Mouse (Mus musculus): ENCODE measurements around the gene Cebpa. TPM values are rescaled to one million over a fixed set of nuclear protein-coding genes. Genes with fewer than 3 reads are reported as not detected.

Cebpa gene
- polyA plus RNA-seq, 1 experiment from 2014 or later = 5.3 TPM

DNA sequence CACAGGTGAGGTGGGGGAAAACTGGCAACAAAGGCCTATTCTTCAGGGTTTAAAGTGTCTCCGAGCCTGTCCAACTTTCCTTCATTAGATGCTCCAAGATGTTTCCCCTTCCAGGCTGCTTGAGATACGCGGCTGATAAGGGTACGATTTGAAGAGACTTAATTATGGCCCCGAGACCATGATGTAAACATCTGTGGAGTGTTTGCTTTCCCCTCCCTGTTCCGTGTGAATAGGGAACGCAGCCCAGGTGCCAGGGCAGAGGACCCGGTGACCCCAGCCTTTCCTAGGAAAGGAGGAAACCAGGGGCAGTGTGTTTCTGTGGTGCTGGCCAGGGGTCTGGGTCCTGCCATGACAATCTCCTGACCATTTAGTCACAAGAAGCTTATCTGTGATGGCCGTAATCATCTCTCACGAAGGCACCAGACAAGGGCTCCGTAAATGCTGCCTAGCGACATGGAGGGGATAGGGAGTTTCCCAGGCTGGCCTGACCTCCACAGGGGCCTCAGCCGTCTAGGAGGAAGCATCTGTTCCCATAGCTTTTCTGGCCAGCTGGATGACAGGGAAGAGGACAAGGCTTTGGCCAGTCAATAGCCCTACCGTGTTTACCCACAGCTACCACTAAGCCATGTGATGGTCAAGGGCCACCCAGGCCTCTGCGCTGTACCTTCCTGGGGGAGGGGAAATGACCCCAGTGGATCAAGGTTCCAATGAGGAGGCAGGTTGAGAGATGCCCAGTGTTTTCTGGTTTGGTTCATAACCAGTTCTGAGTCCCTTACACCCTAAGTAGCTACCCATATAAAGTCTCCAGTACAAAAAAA lies 30.7 kb downstream of the Cebpa start:
- Histone ChIP-seq H3K27me3 (no peaks in the 10 kb centered on the region), H3K27ac (no peak overlapping the region), H3K36me3 (no peaks in the 10 kb centered on the region), H3K4me3 (no peak overlapping the region), H3K4me1 (peaks cover 23% of the 10 kb centered on the region), H3K9me3 (no peaks in the 10 kb centered on the region), H3K4me2 (no peak overlapping the region), H3K9ac (no peak overlapping the region)
- ATAC-seq (ENCODE audit: insufficient number of reproducible peaks, insufficient read depth, low FRiP score, low TSS enrichment, low read depth) = no peak
- WGBS = 48% methylated on average over 15 of the region's 15 CpGs

DNA sequence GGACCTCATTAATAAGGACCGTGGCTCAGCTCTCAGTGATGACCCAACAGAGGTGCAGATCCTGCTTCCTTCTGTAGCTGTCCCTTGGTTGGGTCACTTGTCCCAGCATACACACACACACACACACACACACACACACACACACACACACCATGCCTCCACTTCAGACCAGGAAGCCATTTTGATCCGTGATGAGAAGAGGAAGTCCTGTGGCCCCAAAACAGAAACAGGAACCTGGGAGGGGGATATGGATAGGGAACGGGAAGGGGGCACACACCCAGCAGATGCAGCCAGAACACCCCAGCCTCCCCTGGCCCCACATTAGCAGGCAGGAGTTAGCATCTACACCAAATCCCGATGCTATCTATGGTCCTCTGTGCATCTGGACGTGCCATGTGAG lies 31.8 kb downstream of the Cebpa start:
- no peak overlapping the region for H3K9ac ChIP-seq
- no peaks in the 10 kb centered on the region for H3K36me3 ChIP-seq
- no peak for ATAC-seq (ENCODE audit: insufficient number of reproducible peaks, insufficient read depth, low FRiP score, low TSS enrichment, low read depth)
- H3K27ac ChIP-seq = no peak overlapping the region
- H3K4me1 ChIP-seq = peaks cover 18% of the 10 kb centered on the region
- no peaks in the 10 kb centered on the region for H3K9me3 ChIP-seq
- WGBS = 81% methylated on average over 5 of the region's 5 CpGs
- H3K4me3 ChIP-seq = no peak overlapping the region
- 0 out of 2 replicates have a peak, but pooled peaks cover 2% of the 10 kb centered on the region for H3K27me3 ChIP-seq
- H3K4me2 ChIP-seq = no peak overlapping the region

DNA sequence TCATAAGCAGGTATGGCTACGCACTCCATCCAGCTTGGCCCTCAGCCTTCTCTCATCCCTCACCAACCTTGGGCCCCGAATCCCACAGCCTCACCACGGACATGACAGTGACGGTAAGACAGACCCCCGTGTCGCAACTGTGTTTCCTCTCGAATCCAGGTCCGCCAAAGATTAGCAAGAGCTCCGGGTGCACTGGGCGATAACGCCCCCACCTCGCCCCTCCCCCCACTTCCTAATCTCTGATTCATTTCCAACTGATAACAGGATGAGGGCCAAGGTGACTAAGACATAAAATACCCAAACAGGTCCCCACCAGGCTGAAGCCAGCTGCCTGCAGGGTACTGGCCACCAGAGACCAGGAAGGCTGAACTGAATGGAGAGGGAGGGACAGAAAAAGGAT lies 35.4 kb downstream of the Cebpa start:
- H3K4me1 ChIP-seq = peaks cover 13% of the 10 kb centered on the region
- H3K4me3 ChIP-seq = no peak overlapping the region
- H3K9ac ChIP-seq = no peak overlapping the region
- H3K4me2 ChIP-seq = no peak overlapping the region
- 83% methylated on average over 12 of the region's 12 CpGs for WGBS
- ATAC-seq (ENCODE audit: insufficient number of reproducible peaks, insufficient read depth, low FRiP score, low TSS enrichment, low read depth) = no peak
- H3K27ac ChIP-seq = no peak overlapping the region
- H3K36me3 ChIP-seq = no peaks in the 10 kb centered on the region
- no peaks in the 10 kb centered on the region; the same call in 1 of the 2 replicates for H3K9me3 ChIP-seq
- 0 out of 2 replicates have a peak, but pooled peaks cover 3% of the 10 kb centered on the region for H3K27me3 ChIP-seq

DNA sequence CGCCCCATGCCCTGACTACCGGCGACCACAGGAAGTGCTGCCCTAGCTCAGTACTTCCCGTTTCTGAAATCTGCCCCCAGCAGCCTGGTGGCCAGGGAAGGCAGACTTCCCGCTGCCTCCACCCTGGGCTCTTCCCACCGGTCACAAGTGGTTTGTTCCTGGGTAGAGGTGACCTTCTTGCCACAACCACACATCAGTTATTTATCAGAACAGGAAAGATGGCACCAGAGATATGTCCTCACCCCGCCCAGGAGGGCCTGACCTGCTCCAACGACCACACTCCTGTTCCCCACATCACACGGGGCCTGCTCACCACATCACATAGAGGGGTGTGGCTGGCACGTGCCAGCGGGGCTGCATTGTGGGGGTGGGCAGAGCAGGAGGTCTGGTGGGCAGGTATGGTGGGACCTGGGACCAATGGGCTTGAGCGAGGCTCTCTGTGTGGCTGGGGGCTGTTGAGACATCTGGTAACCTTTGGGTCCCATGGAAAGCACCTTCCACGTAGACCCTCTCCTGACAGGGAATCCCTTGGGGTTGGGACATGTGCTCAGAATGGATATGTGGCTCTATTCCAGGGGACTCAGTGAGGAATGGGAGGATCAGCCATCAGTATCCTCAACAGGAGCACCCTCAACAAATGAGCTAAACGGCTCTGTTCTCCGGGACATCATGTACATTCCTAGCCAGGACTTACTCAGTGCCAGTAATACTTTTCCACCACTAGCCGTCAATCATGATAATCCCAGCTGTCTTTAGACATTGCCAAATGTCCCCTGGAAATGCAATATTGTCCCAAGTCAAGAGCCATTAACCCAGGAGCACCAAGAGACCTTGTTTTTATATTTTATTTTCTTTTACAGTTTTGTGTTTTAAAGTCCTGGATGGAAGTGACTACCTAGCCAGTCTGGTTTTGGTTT lies 37.7 kb downstream of the Cebpa start:
- H3K4me1 ChIP-seq = peaks cover 10% of the 10 kb centered on the region
- no peak for ATAC-seq (ENCODE audit: insufficient number of reproducible peaks, insufficient read depth, low FRiP score, low TSS enrichment, low read depth)
- no peak overlapping the region for H3K4me2 ChIP-seq
- 70% methylated on average over 16 of the region's 16 CpGs for WGBS
- H3K9ac ChIP-seq = no peak overlapping the region
- 0 out of 2 replicates have a peak, but pooled peaks cover 3% of the 10 kb centered on the region for H3K27me3 ChIP-seq
- no peaks in the 10 kb centered on the region; the same call in 1 of the 2 replicates for H3K9me3 ChIP-seq
- no peak overlapping the region for H3K27ac ChIP-seq
- no peak overlapping the region for H3K4me3 ChIP-seq
- no peaks in the 10 kb centered on the region for H3K36me3 ChIP-seq

DNA sequence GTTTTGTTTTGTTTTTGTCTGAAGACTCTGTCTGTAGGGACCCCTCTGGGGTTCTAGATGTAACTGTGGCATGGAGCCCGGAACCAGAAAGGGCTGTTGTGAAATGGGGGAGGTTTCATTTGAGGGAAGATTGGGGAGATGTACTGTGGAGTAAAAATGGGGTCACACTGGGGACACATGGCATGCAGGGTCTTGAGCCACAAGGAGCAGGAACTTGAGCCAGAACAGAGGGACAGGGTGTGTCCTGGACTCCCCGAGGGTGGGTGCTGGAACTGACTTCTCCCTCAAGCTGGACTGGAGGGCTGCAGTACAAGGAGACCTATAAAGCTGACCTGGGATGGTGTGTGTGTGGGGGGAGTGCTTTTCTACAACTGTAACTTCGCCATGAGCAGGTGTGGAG lies 38.4 kb downstream of the Cebpa start:
- no peak for ATAC-seq (ENCODE audit: insufficient number of reproducible peaks, insufficient read depth, low FRiP score, low TSS enrichment, low read depth)
- Histone ChIP-seq H3K27ac (no peak overlapping the region), H3K36me3 (no peaks in the 10 kb centered on the region), H3K4me1 (0 out of 2 replicates have a peak, but pooled peaks cover 3% of the 10 kb centered on the region), H3K9me3 (no peaks in the 10 kb centered on the region; the same call in 1 of the 2 replicates), H3K27me3 (0 out of 2 replicates have a peak, but pooled peaks cover 3% of the 10 kb centered on the region), H3K4me3 (no peak overlapping the region), H3K4me2 (no peak overlapping the region), H3K9ac (no peak overlapping the region)
- WGBS = 72% methylated on average over 3 of the region's 3 CpGs

DNA sequence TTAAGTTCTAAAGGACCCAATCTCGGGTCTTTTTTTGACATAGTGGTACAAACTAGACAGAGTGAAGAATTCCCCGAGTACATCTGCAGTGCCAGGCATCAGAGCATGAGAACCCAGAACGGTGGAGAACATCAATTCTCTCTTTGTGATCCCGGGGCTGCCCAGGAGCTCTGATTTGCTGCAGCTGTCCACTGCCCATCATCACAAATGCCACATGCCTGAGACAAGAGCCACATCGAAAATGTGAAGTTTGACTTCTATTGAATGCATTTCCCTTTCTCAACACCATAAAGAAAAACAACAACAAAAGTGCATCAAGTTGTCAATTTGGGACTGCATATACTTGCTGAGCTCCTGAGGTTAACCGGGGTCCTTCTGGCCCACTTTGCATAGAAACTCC lies 43.4 kb downstream of the Cebpa start:
- ATAC-seq (ENCODE audit: insufficient number of reproducible peaks, insufficient read depth, low FRiP score, low TSS enrichment, low read depth) = no peak
- no peak overlapping the region for H3K9ac ChIP-seq
- H3K9me3 ChIP-seq = no peaks in the 10 kb centered on the region; the same call in 1 of the 2 replicates
- no peaks in the 10 kb centered on the region for H3K36me3 ChIP-seq
- WGBS = 83% methylated on average over 6 of the region's 6 CpGs
- no peak overlapping the region for H3K4me3 ChIP-seq
- H3K4me2 ChIP-seq = no peak overlapping the region
- 0 out of 2 replicates have a peak, but pooled peaks cover 5% of the 10 kb centered on the region for H3K4me1 ChIP-seq
- no peak overlapping the region for H3K27ac ChIP-seq
- H3K27me3 ChIP-seq = no peaks in the 10 kb centered on the region

DNA sequence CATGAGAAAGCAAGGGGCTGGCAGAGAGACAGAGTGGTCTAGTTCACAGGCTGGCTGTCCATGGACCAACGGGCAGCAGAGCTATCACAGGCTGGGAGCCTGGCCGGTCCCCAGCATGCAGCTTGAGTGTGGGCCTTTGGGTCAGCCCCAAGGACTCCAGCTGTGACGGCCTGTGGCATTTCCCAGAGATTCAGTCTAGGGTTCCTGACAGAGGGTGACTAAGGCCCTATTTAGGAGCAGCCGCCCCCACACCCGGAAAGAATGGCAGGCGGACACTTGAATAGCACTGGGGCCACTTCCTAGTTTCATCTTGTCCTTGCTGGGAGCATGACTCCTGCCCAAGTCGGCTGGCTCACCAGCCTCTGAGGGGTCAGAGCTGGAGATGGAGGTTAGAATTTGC lies 44.5 kb downstream of the Cebpa start:
- H3K9ac ChIP-seq = no peak overlapping the region
- no peak overlapping the region for H3K4me2 ChIP-seq
- no peak for ATAC-seq (ENCODE audit: insufficient number of reproducible peaks, insufficient read depth, low FRiP score, low TSS enrichment, low read depth)
- no peak overlapping the region for H3K4me3 ChIP-seq
- H3K36me3 ChIP-seq = no peaks in the 10 kb centered on the region
- no peaks in the 10 kb centered on the region; the same call in 1 of the 2 replicates for H3K9me3 ChIP-seq
- H3K4me1 ChIP-seq = 0 out of 2 replicates have a peak, but pooled peaks cover 5% of the 10 kb centered on the region
- H3K27me3 ChIP-seq = no peaks in the 10 kb centered on the region
- WGBS = 75% methylated on average over 7 of the region's 7 CpGs
- no peak overlapping the region for H3K27ac ChIP-seq

DNA sequence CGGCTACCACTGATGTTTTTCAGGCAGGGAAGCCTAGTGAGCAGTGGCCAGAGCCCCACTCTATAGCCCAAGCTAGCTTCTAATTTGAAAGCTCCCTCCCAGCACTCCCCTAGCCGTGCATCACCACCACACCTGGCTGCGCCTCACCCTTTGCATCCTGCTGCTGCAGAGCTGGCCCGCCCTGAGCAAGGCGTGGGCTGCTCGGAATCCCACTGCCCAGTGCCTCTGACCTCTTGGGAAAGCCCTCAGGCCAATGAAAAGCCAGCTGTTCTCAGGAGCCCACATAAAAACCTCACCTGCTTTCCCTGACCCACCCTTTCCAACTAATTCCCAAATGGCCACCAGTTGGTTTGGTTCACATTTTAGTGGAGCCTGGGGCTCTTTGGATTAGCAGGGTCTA lies 45.0 kb downstream of the Cebpa start:
- ATAC-seq (ENCODE audit: insufficient number of reproducible peaks, insufficient read depth, low FRiP score, low TSS enrichment, low read depth) = no peak
- 0 out of 2 replicates have a peak, but pooled peaks cover 5% of the 10 kb centered on the region for H3K4me1 ChIP-seq
- H3K27me3 ChIP-seq = no peaks in the 10 kb centered on the region
- no peak overlapping the region for H3K4me2 ChIP-seq
- H3K36me3 ChIP-seq = no peaks in the 10 kb centered on the region
- no peak overlapping the region for H3K9ac ChIP-seq
- WGBS = 68% methylated on average over 6 of the region's 6 CpGs
- H3K9me3 ChIP-seq = no peaks in the 10 kb centered on the region; the same call in 1 of the 2 replicates
- H3K4me3 ChIP-seq = no peak overlapping the region
- no peak overlapping the region for H3K27ac ChIP-seq

DNA sequence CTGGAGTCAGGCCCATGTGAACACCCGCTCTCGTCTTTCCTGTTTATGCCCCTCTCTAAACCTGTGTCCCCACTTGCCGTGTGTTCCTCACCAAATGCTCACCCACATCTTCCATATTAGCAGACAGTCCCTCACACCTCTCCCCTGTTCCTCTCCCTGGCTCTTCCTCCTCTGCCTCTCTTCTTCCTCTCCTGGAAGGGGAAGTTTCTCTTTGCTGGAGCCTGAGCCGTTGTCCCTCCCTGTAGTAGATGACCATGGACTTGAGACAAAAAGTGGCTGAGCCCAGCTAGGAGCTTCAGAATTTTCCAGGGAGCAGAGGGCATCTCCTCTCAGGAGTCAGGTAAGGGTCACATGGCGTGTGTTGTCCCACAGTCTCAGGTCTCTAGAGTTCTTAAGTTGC lies 47.9 kb downstream of the Cebpa start:
- Histone ChIP-seq H3K9ac (no peak overlapping the region), H3K27me3 (peaks cover 9% of the 10 kb centered on the region; the same call in 1 of the 2 replicates), H3K36me3 (no peaks in the 10 kb centered on the region), H3K9me3 (no peaks in the 10 kb centered on the region), H3K27ac (no peak overlapping the region), H3K4me3 (no peak overlapping the region), H3K4me1 (peaks cover 8% of the 10 kb centered on the region; the same call in 1 of the 2 replicates), H3K4me2 (no peak overlapping the region)
- no peak for ATAC-seq (ENCODE audit: insufficient number of reproducible peaks, insufficient read depth, low FRiP score, low TSS enrichment, low read depth)
- WGBS = 81% methylated on average over 5 of the region's 5 CpGs

DNA sequence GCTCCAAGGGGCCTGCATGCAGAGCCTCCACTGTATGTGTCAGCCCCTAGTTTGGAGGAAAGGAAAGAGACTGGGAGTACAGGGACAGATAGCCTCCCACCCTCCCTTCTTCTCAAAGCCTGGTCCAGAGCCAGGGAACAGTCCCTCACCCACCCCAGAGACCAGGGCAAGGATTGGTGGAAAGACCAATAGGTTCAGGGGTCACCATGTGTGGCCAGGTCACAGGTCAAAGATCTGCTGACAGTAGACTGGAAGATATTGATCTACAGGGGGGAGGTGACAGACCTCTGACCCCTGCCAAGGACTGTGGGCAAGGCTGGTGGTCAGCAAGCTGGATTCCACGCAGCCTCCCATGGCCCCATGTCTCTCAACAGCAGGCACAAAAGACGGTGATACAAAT lies 48.8 kb downstream of the Cebpa start:
- no peak overlapping the region for H3K9ac ChIP-seq
- H3K9me3 ChIP-seq = no peaks in the 10 kb centered on the region
- peaks cover 16% of the 10 kb centered on the region for H3K27me3 ChIP-seq
- no peak for ATAC-seq (ENCODE audit: insufficient number of reproducible peaks, insufficient read depth, low FRiP score, low TSS enrichment, low read depth)
- no peak overlapping the region for H3K4me3 ChIP-seq
- H3K4me2 ChIP-seq = no peak overlapping the region
- no peaks in the 10 kb centered on the region for H3K36me3 ChIP-seq
- H3K27ac ChIP-seq = no peak overlapping the region
- H3K4me1 ChIP-seq = peaks cover 14% of the 10 kb centered on the region; the same call in 1 of the 2 replicates
- WGBS = 39% methylated on average over 2 of the region's 2 CpGs

DNA sequence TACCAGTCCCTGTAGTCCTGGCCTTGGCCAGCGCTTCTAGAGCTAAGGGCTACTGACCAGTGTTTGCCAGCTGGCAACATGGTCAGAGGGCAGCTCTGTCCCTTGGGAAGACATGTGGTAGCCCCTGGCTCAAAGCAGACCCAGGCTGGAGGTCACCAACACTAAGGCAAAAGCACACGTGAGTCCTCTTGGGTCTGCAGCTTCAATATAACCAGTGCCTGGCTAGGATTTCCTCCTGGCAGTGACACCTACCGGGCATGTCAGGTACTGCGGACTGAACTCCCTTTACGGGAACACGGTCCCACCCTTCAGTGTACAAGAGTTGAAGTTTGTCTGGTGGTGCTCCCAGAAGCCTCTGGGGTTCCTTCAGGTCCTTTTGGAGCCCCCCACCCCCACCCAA lies 50.2 kb downstream of the Cebpa start:
- Histone ChIP-seq H3K4me1 (peaks cover 14% of the 10 kb centered on the region; the same call in 1 of the 2 replicates), H3K9ac (no peak overlapping the region), H3K36me3 (no peaks in the 10 kb centered on the region), H3K4me3 (no peak overlapping the region), H3K4me2 (no peak overlapping the region), H3K9me3 (no peaks in the 10 kb centered on the region), H3K27me3 (peaks cover 24% of the 10 kb centered on the region), H3K27ac (no peak overlapping the region)
- WGBS = 14% methylated on average over 6 of the region's 6 CpGs
- no peak for ATAC-seq (ENCODE audit: insufficient number of reproducible peaks, insufficient read depth, low FRiP score, low TSS enrichment, low read depth)

Measured in embryonic facial prominence, embryonic 13.5 days (tissue).